Mouse (Mus musculus) forebrain, embryonic 11.5 days (tissue): ENCODE measurements at regions not wholly inside any gene's neighbourhood (a gene's known extent, or its start where the extent isn't known, plus 50 kb on each side); places are given as distances from the start of the nearest gene placed in this dataset.

Source experiments
- ATAC-seq: fragments of 200-750 bp; cut with Nextera tagmentation; replicated peaks from 2 replicates; pipeline ENCODE4 v1.8.0; 2017; ENCODE audit warnings: moderate TSS enrichment; ENCODE audit not compliant: low FRiP score
- DNase-seq: peaks from one replicate; pipeline ENCODE4 v3.0.0-alpha.2; 2017; ENCODE audit warnings: low spot score
- H3K27ac ChIP-seq: fragments of 300-500 bp; sonication (generic); 2 replicates; pipeline ENCODE4 v1.5.1; 2014; ENCODE audit warnings: low read depth, low read length
- H3K27me3 ChIP-seq: fragments of 300-500 bp; sonication (generic); 2 replicates; pipeline ENCODE4 v1.6.1; 2014; ENCODE audit warnings: mild to moderate bottlenecking, low read length, mixed read lengths; ENCODE audit not compliant: control insufficient read depth, insufficient read depth
- H3K36me3 ChIP-seq: fragments of 300-500 bp; sonication (generic); 2 replicates; pipeline ENCODE4 v1.6.1; 2014; ENCODE audit warnings: mild to moderate bottlenecking, low read length, moderate library complexity, mixed read lengths; ENCODE audit not compliant: control insufficient read depth, insufficient read depth
- H3K4me1 ChIP-seq: fragments of 300-500 bp; sonication (generic); replicated peaks from 2 replicates; pipeline ENCODE4 v1.6.1; 2014; ENCODE audit warnings: low read length, mixed read lengths; ENCODE audit not compliant: control insufficient read depth, insufficient read depth
- H3K4me2 ChIP-seq: fragments of 300-500 bp; sonication (generic); 2 replicates; pipeline ENCODE4 v1.6.1; 2014; ENCODE audit warnings: low read depth, mild to moderate bottlenecking, low read length, moderate library complexity, mixed read lengths; ENCODE audit not compliant: severe bottlenecking
- H3K4me3 ChIP-seq: fragments of 300-500 bp; sonication (generic); 2 replicates; pipeline ENCODE4 v1.5.1; 2014; ENCODE audit warnings: low read depth, low read length
- H3K9ac ChIP-seq: fragments of 300-500 bp; sonication (generic); 2 replicates; pipeline ENCODE4 v1.6.1; 2014; ENCODE audit warnings: low read length
- H3K9me3 ChIP-seq: fragments of 300-500 bp; sonication (generic); 2 replicates; pipeline ENCODE4 v1.6.1; 2016; ENCODE audit warnings: low read length, mixed read lengths; ENCODE audit not compliant: control insufficient read depth
- WGBS: fragments of 180-500 bp; shearing (Covaris S2); extraction: QIAGEN DNeasy Blood & Tissue Kit; methylation state at CpG from one replicate; pipeline ENCODE4 v1.1.7; 2014; 5-methylcytosine and 5-hydroxymethylcytosine counted together

DNA sequence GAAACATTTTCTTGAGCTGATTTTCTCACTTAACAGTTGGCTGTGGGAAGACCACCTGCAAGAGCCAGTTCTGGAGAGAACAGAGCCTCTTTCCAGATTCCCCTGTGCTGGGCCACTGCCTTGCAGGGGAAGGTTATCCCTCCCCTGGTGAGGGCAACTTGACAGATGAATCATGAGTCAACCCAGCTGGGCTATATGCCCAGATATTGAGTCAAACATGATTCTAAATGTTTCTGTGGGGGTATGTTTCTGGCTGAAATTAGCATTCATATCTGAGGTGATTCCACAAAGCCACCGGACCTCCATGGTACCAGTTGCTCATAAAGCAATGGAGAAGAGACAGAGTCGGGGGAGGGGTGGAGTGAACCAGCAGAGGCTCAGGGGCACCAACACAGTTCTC, 97.8 kb upstream of the Zdhhc25 start:
- H3K36me3 ChIP-seq, result no peaks in the 10 kb centered on the region
- no peak overlapping the region for H3K4me2 ChIP-seq
- no peak for DNase-seq
- H3K9ac ChIP-seq, result no peak overlapping the region
- no peak for ATAC-seq
- no peak overlapping the region for H3K27ac ChIP-seq
- H3K4me3 ChIP-seq, result no peak overlapping the region
- H3K27me3 ChIP-seq, result no peaks in the 10 kb centered on the region
- no peaks in the 10 kb centered on the region for H3K4me1 ChIP-seq
- 79% methylated on average over 2 of the region's 2 CpGs for WGBS
- no peaks in the 10 kb centered on the region for H3K9me3 ChIP-seq

DNA sequence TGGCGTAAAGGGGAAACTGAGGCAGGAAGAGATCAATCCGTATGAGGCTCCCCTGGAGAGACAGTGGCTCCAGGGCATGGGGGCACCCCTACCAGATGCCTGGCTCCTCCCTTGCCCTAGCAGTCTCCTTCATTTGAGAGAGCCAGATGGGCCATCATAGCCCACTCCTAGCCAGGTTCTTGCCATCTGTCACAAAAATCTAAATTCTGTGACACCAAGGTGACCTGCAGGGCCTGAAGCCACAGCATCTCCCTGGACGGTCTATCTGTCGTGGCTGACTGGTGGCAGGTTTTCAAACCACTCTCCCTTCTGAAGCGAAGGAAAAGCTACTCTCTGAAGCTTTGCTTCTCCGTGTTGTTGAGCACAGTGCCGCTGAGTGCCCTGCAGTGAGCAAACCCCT, 96.2 kb upstream of the Zdhhc25 start:
- ATAC-seq, result no peak
- Histone ChIP-seq H3K4me1 (no peaks in the 10 kb centered on the region), H3K4me3 (no peak overlapping the region), H3K27ac (no peak overlapping the region), H3K36me3 (no peaks in the 10 kb centered on the region), H3K4me2 (no peak overlapping the region), H3K9me3 (no peaks in the 10 kb centered on the region), H3K9ac (no peak overlapping the region), H3K27me3 (no peaks in the 10 kb centered on the region)
- 87% methylated on average over 7 of the region's 7 CpGs for WGBS
- peak; percentile 33 for DNase-seq

DNA sequence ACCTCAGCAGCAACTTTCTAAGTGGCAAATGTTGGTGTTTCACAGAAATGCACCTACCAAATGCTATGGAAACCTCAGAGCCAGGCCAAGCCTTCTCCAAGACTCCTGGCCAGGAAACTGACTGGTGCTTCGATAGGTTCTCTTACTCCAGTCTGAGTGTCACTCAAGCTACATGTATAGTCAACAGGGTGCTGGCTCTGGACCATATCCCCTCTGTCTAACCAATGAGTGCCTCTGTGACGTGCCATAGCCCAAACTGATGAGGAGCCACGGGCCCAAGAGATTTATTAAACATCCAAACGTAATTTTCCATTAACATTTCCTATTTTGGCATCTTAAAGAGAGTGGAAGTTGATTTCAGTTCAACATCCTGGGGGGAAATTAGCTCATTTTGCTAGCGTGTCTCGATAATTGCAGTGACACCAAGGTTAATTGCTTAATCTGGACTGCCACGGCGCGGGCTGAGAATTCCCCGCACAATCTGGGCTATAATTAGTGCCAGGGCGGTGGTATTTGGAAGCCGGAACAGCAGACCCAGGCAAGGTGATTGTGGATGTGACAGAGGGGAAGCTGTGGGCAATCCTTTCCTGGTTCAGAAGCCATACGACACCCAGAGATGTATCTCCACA, 94.5 kb upstream of the Zdhhc25 start:
- no peaks in the 10 kb centered on the region for H3K36me3 ChIP-seq
- WGBS, result 73% methylated on average over 13 of the region's 13 CpGs
- H3K4me3 ChIP-seq, result no peak overlapping the region
- no peak overlapping the region for H3K9ac ChIP-seq
- H3K27me3 ChIP-seq, result no peaks in the 10 kb centered on the region
- no peaks in the 10 kb centered on the region for H3K4me1 ChIP-seq
- no peak overlapping the region for H3K27ac ChIP-seq
- H3K9me3 ChIP-seq, result no peaks in the 10 kb centered on the region
- ATAC-seq (no peak), DNase-seq (no peak)
- H3K4me2 ChIP-seq, result no peak overlapping the region

DNA sequence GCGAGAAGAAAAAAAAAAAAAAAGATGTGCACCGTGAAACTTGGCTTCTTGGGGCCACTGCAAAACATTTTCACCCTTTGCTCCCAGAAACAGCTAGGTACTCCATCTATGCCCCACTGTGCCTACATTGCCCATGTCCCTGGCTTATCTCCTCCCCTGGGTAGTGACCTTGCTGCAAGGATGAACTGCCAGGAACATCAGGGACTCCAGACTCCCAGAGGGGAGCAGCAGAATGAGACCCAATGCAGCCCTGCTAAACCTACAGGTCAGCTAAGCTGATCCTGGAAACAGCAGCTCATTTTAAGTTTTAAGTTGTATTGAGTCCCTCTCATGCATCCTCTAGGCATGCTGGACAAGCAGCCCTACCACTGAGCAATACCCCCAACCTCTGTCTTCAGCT, 92.2 kb upstream of the Zdhhc25 start:
- 70% methylated on average over 2 of the region's 2 CpGs for WGBS
- Histone ChIP-seq H3K4me1 (no peaks in the 10 kb centered on the region), H3K27me3 (no peaks in the 10 kb centered on the region), H3K4me2 (no peak overlapping the region), H3K4me3 (no peak overlapping the region), H3K9ac (no peak overlapping the region), H3K36me3 (no peaks in the 10 kb centered on the region), H3K27ac (no peak overlapping the region), H3K9me3 (no peaks in the 10 kb centered on the region)
- no peak for ATAC-seq
- DNase-seq, result no peak

DNA sequence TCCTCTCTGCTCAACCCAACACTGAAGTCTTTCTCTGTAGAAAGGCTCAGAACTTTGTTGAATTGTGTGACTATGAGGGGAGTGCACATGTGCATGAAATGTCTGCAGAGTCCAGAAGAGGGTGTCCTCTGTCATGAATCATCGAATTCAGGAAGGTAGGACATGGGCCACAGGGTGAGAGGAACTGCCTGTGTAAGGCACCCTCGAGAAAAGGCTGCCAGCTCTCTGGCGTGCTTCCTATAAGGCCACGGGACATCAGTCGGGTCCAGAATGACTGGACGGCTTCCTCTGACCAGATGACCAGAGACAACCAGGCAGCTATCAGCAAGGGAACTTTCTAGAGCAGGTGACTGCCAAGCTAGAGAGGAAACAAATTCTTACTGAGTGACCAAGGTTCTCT, 91.1 kb upstream of the Zdhhc25 start:
- Histone ChIP-seq H3K27me3 (no peaks in the 10 kb centered on the region), H3K4me1 (no peaks in the 10 kb centered on the region), H3K27ac (no peak overlapping the region), H3K4me3 (no peak overlapping the region), H3K9ac (no peak overlapping the region), H3K36me3 (no peaks in the 10 kb centered on the region), H3K4me2 (no peak overlapping the region), H3K9me3 (no peaks in the 10 kb centered on the region)
- no peak for ATAC-seq
- WGBS, result 90% methylated on average over 6 of the region's 6 CpGs
- no peak for DNase-seq

- Histone ChIP-seq H3K4me2 (no peak overlapping the region), H3K27ac (no peak overlapping the region), H3K9me3 (no peaks in the 10 kb centered on the region), H3K36me3 (no peaks in the 10 kb centered on the region), H3K9ac (no peak overlapping the region), H3K27me3 (no peaks in the 10 kb centered on the region), H3K4me3 (no peak overlapping the region), H3K4me1 (no peaks in the 10 kb centered on the region)
- DNase-seq, result no peak
- ATAC-seq, result no peak
- WGBS, result 87% methylated on average over 2 of the region's 2 CpGs
Measured at GRCm38 (mm10) chr15:88509626-88510025, 90.5 kb upstream of the Zdhhc25 start.

DNA sequence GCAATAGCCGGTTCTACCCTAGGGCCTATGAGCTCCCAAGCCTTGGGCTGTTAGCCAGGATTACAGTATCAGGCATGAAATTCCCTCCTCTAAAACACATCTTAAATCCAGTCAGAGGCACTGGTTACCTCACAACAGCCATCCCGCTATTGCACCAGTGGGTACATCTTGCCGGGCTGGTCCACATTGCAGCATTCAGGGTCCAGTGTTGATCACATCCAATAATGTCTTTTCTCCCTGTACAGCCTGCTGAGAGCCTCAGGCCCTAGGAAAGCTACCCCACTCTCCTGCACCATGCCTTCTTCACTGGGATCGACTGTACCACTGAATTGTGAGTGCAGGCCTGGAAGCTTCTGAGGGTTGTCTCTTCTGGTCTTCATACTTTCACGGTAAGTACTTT, 86.0 kb upstream of the Zdhhc25 start:
- Histone ChIP-seq H3K4me1 (no peaks in the 10 kb centered on the region), H3K36me3 (no peaks in the 10 kb centered on the region), H3K9me3 (no peaks in the 10 kb centered on the region), H3K4me2 (no peak overlapping the region), H3K27ac (no peak overlapping the region), H3K9ac (no peak overlapping the region), H3K27me3 (no peaks in the 10 kb centered on the region), H3K4me3 (no peak overlapping the region)
- DNase-seq (no peak), ATAC-seq (no peak)
- WGBS, result 97% methylated on average over 5 of the region's 5 CpGs

DNA sequence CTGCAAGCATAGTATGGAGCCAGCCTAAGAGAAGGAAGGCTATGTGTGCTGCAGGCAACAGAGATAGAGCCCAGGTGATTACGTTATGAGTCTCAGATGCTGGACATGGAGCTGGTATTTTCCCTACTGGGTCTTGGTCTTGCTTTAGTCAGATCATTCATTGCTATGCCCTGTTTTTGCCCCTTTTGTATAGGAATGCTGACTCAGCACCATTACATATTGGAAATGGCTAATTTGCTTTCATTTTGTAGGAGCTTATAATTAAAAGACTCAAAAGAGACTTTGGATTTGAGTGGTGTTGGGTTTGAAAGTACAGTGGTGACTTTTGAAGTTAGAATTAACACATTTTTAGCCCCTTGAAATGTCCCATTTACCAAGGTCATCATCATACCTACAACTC, 68.9 kb upstream of the Zdhhc25 start:
- DNase-seq, result no peak
- no peaks in the 10 kb centered on the region for H3K27me3 ChIP-seq
- no peaks in the 10 kb centered on the region for H3K9me3 ChIP-seq
- no peak overlapping the region for H3K27ac ChIP-seq
- H3K4me1 ChIP-seq, result peaks cover 2% of the 10 kb centered on the region; the same call in 1 of the 2 replicates
- H3K9ac ChIP-seq, result no peak overlapping the region
- H3K36me3 ChIP-seq, result no peaks in the 10 kb centered on the region
- ATAC-seq, result no peak
- no peak overlapping the region for H3K4me2 ChIP-seq
- WGBS, result 100% methylated on average over 1 of the region's 1 CpGs
- no peak overlapping the region for H3K4me3 ChIP-seq

DNA sequence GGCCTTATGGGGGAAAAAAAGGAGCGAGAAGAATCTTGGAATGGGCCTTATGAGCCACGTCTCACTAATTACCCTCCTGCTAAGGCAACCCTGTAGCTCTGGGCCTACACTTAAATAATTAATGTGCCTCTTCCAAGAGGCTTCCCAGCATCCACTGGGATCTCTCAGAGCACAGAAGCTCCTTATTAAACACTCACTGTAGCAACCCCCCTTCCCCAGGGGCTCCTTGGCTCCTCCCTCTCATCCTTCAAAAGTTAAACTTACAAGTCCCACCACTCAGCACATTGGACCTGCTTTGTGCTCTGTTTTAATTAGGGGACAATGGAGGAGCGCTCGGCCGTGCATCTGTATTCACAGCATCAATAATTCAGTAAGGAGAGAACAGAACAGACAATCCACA, 68.1 kb upstream of the Zdhhc25 start:
- no peak overlapping the region for H3K9ac ChIP-seq
- H3K27ac ChIP-seq, result no peak overlapping the region
- peaks cover 2% of the 10 kb centered on the region; the same call in 1 of the 2 replicates for H3K4me1 ChIP-seq
- H3K36me3 ChIP-seq, result no peaks in the 10 kb centered on the region
- peak; percentile 58 for DNase-seq
- no peaks in the 10 kb centered on the region for H3K27me3 ChIP-seq
- 40% methylated on average over 5 of the region's 5 CpGs for WGBS
- ATAC-seq, result no peak; the same call in 1 of the 2 replicates
- no peaks in the 10 kb centered on the region for H3K9me3 ChIP-seq
- H3K4me3 ChIP-seq, result no peak overlapping the region
- H3K4me2 ChIP-seq, result no peak overlapping the region
